ENCODE assay signal across 9 mouse cellular contexts in the genomic region with DNA sequence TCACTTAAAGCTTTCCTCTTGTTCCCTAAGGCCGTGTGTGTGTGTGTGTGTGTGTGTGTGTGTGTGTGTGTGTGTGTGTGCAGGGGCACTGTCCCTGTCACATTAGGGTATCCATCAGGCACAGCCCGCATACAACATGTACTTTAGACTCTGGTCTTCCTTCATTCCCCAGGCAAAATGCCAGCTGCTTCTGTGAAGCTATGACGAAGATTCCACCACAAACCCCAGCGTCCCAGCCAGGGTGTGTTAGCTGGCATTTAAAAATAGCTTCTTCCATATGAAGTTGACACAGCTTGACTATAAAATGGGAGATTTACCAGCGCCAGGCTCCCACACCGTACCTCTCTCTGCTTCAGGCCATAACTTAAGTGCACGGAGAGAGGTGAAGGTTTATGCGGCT.
DNase-seq lines count a peak whose midpoint lies in the region; ATAC-seq and TF ChIP-seq lines count a peak whose summit lies in the region.
"Had no signal": no experiment of that assay in that cellular context is flagged by ENCODE, and none has a peak within 500 bp of the region (broad histone marks: within the 10 kb centered on the region; RNA-seq: fewer than 3 reads in every experiment).

No protein-coding gene starts in this region.

- 65% methylated on average over 8 of the region's 8 CpGs for WGBS in liver, postnatal 0 days (ENCODE audit: insufficient replicate concordance)
- 91% methylated on average over 8 of the region's 8 CpGs for WGBS in midbrain, embryonic 10.5 days

- no peak for TF ChIP-seq EP300 in liver, postnatal 0 days (IDR thresholded peaks at IDR 0.05; ENCODE audit: low read depth)

- peak; percentile 56 for DNase-seq in urinary bladder, postnatal 14 days (ENCODE audit: low spot score)
- DNase-seq in urinary bladder, adult 2 months (ENCODE audit: low spot score), result no peak
- peak; percentile 22 to 50 for DNase-seq in gastrocnemius, adult 8-10 months (ENCODE audit: low spot score in 2 of 2)
- DNase-seq in kidney, postnatal 10 days, result peak; percentile 78
- DNase-seq in liver, postnatal 0 days, result no peak
- no peak for DNase-seq in ovary, postnatal 36 days (ENCODE audit: low spot score)
- DNase-seq in midbrain, embryonic 10.5 days (ENCODE audit: low spot score), result no peak

- peak overlapping the region; percentile 34; the same call in 1 of the 2 replicates for H3K27ac ChIP-seq in liver, postnatal 0 days (ENCODE audit: low read depth)
- H3K27ac ChIP-seq in midbrain, embryonic 10.5 days (replicated peaks), result no peak overlapping the region
- H3K27ac ChIP-seq: lung, embryonic 15.5 days had no signal

- no peaks in the 10 kb centered on the region for H3K36me3 ChIP-seq in liver, postnatal 0 days (replicated peaks; ENCODE audit: insufficient read depth, low read length)
- peaks cover 26% of the 10 kb centered on the region for H3K36me3 ChIP-seq in midbrain, embryonic 10.5 days

- no peak overlapping the region for H3K4me3 ChIP-seq in liver, postnatal 0 days (ENCODE audit: low read depth, low read length)
- H3K4me3 ChIP-seq in midbrain, embryonic 10.5 days, result no peak overlapping the region
- H3K4me3 ChIP-seq: lung, embryonic 15.5 days had no signal

- no peak for TF ChIP-seq CTCF in liver, postnatal 0 days (IDR thresholded peaks at IDR 0.05; ENCODE audit: low read depth)

- H3K9me3 ChIP-seq in liver, postnatal 0 days (ENCODE audit: low read length), result no peaks in the 10 kb centered on the region
- no peaks in the 10 kb centered on the region for H3K9me3 ChIP-seq in midbrain, embryonic 10.5 days (replicated peaks)
- H3K9me3 ChIP-seq: lung, embryonic 15.5 days had no signal

- no peak overlapping the region for H3K9ac ChIP-seq in liver, postnatal 0 days (replicated peaks)
- H3K9ac ChIP-seq: lung, embryonic 15.5 days had no signal

- H3K4me2 ChIP-seq in liver, postnatal 0 days (ENCODE audit: low read depth, low read length), result no peak overlapping the region
- H3K4me2 ChIP-seq: lung, embryonic 15.5 days had no signal

- no peaks in the 10 kb centered on the region for H3K27me3 ChIP-seq in liver, postnatal 0 days (ENCODE audit: insufficient read depth, low read length)
- no peaks in the 10 kb centered on the region for H3K27me3 ChIP-seq in midbrain, embryonic 10.5 days (ENCODE audit: low read depth, poor library complexity, severe bottlenecking)
- H3K27me3 ChIP-seq: lung, embryonic 15.5 days had no signal

- ATAC-seq in liver, postnatal 0 days, result no peak
- ATAC-seq in erythroid progenitor cell, adult 5-6 weeks (replicated peaks; ENCODE audit: low FRiP score, poor library complexity, severe bottlenecking), result no peak

- H3K4me1 ChIP-seq in liver, postnatal 0 days (ENCODE audit: insufficient read depth), result peaks cover 27% of the 10 kb centered on the region
- H3K4me1 ChIP-seq in midbrain, embryonic 10.5 days, result no peaks in the 10 kb centered on the region

Comparison
In these comparisons a context has a peak if more than half of its experiments do, and no peak if none do; other contexts are left out.
1. DNase-seq: peak in urinary bladder, postnatal 14 days (single experiment), gastrocnemius, adult 8-10 months (2 of 2) and kidney, postnatal 10 days (single experiment); none in urinary bladder, adult 2 months (single experiment), liver, postnatal 0 days (single experiment), ovary, postnatal 36 days (single experiment) and midbrain, embryonic 10.5 days (single experiment).